Mouse (Mus musculus) embryo, embryonic 11.5 days (tissue): Measurements from ENCODE around the gene Krt7.

Source experiments
- DNase-seq: peaks from one replicate; pipeline ENCODE4 v3.0.0-alpha.2; 2012; ENCODE audit warnings: low read depth, low spot score

The Krt7 gene

DNA sequence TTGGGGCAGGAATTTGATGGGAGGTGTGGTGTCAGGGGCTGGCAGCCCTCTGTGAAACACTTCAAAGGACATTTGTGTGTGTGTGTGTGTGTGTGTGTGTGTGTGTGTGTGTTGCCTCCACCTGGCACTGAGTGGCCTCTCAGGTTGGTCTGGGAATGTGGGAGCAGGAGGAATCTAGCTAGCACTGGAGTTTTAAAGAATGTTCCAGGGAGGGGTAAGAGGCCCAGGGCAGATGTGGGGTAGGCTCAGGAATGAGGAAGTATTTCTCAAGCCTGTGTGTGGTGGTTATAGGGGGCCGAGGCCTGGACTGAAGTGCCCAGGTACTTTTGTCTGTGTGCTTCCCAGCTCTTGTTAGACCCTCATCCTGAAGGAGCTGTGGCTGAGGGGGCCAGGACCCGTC, at the start of gene Krt7:
Krt7 (plus strand) TSS at position 269 of the 400 bp plus-strand sequence.
- DNase-seq, result no peak

DNA sequence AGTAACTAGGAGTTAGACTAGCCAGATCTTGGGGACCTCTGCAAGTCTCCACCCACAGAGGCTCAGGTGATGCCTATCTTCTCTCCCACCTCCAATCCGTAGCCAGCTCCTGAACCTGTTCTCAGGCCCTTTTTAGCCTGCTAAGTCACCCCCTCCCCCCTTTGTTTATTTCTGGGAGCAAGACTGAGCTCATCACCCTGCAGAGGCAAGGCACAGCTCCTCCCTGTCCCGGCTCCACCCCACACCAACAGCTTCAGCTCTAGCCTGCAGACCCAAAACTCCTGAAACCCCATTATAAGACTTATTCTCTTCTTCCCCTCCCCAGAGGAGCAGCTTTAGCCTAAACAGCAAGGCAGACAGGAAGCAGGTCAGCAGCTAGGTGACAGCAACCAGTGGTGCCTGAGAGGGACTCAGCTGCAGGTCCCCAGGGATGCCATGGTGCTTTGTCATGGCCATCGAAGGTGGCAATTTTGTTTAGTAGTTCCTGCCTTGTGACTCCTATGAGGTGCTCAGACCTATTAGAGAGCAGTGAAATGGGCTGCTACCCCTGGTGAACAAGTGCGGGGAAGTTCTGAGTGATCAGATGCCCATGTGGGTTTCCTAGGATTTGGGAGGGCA, 48.3 kb upstream of the Krt7 start:
- DNase-seq, result no peak

- no peak for DNase-seq
These were observed 46.9 kb upstream of the Krt7 start for GRCm38 (mm10) chr15:101363933-101364332.

- no peak for DNase-seq
These were observed 46.4 kb upstream of the Krt7 start for GRCm38 (mm10) chr15:101364425-101364824.

DNA sequence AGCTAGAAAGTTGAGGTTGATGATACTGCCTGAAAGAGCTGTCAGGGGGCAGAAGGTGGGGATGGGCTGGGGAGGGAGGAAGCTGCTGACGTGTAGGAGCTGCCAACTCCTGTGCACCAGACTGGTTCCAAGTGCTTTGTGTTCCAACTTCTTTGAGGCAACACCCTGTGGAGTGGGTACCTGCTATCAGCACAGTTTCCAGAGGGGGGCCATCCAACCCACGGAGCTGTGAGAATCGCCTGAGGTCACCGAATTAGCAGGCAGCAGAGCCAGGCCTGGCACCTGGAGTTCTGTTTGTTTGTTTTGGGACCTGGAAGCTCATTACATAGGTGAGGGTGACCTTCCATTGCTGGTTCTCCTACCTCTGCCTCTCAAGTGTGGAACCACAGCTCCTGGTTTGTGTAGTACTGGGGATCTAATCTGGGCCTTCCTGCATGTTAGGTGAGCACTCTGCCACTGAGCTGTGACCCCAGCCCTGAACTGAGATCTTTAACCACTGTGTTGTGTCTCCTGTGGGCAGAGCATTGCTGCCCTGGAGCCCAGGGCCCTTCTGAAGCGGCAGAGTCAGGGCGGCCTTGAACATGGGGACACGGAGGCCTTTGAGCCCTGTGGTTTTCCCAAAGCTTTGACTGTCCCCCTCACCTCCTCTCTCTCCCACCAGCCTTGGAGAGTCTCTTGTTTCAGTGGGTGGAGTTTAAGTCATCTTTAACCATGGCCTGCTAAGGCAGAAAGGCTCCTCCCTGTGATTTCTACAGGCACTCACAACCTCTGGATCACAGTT, 45.8 kb upstream of the Krt7 start:
- DNase-seq, result no peak

GRCm38 (mm10) chr15:101365721-101366120, 45.1 kb upstream of the Krt7 start:
- no peak for DNase-seq

DNA sequence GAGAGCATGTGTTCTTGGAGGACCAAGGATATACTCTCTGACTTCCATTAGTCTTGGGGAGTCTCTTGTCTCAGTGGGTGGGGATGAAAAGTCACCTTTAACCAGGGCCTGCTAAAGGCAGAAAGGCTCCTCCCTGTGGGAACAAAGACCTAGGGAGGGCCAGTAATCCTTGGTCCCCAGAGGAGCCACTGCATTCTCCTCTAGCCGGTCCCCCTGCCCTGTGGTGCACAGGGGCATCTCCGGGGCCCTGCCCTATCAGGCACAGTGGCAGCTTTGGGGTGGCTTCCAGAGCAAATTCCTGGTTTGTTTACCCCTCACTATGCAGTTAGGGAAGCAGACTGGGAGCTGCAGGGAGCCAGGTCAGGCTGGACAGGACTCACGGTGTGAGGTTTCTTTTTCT, 44.4 kb upstream of the Krt7 start:
- no peak for DNase-seq

DNA sequence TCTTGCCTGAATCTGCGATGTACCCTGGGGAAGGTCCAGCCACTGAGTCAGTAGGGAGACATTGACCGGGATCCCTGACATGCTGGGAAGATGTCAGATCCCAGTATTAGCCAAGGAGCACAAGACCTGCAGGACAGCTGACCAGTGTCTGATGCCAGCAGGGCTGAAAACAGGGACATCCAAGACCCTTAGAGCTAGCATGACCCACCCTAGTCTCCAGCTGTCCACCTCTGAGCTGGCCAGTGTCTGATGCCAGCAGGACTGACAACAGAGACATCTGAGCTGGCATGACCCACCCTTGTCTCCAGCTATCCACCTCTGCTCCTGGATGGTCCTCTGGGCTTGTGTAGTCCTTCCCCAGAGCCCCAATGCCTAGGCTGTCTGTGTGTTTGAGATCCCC, 43.9 kb upstream of the Krt7 start:
- DNase-seq, result no peak

DNA sequence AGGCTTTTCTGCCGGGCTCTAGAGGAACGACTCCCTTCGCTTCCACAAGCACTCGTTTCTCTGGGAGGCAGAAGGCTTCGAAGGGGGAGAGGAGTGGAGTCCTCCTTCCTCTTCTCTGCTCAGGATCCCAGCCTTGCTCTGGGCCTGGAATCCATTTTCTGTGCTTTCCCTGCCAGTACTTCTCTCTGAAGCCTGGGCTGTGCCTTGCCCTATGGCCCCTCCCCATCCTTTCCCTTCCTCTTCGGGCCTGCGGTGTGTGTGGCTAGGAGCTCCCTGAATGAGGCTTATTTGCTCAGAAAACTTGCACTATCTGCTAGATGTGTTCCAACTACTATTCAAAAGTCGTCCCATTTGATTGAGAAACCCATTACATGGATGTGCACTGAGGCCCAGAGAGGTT, 43.3 kb upstream of the Krt7 start:
- no peak for DNase-seq

GRCm38 (mm10) chr15:101368015-101368414, 42.8 kb upstream of the Krt7 start:
- DNase-seq, result no peak

DNA sequence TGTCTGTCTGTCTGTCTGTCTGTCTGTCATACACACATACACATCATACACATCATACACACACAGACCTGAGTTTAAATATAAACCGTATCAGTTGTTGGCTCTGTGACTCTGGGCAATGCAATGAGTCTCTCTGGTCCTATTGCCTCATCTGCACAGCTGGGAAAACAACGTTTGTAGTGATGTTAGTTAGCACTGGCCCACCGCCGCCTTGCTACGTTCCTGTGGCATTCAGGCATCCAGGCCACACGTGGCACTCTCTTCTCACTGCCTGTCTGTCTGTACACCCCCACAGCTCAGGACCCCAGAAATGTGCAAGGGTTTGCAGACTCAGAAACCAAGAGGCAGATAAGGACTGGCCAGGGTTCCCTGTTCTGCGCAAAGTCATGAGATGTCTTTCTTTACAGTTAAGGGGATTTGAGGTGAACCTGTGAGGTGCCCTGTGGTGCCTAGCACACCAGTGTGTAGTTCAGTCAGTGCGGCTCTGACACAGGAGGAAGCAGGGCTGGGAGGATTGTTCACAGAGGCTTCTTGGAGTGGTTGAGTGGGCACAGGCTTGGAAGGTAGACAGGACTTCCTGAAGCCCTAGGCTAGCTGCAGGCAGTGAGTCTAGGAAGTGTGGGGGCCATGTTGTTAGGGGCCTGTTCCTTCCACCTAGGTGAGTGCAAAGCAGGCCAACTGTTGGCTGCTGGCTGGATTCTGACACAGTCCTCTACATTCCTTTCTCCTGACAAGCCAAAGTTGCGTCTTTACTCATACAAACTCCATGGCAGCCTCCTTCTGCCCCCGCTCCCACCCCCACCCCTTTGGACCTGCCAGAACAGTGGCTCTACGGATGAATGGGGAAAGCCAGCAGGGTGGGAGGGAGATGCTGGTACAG, 42.1 kb upstream of the Krt7 start:
- no peak for DNase-seq

- no peak for DNase-seq
These were observed 41.3 kb upstream of the Krt7 start for GRCm38 (mm10) chr15:101369382-101370100.

- DNase-seq, result no peak
These were observed 40.5 kb upstream of the Krt7 start, which contains the start of gene Krt80 for GRCm38 (mm10) chr15:101370101-101370911. Gene Krt80, minus strand, starts transcription at chr15:101370162.

DNA sequence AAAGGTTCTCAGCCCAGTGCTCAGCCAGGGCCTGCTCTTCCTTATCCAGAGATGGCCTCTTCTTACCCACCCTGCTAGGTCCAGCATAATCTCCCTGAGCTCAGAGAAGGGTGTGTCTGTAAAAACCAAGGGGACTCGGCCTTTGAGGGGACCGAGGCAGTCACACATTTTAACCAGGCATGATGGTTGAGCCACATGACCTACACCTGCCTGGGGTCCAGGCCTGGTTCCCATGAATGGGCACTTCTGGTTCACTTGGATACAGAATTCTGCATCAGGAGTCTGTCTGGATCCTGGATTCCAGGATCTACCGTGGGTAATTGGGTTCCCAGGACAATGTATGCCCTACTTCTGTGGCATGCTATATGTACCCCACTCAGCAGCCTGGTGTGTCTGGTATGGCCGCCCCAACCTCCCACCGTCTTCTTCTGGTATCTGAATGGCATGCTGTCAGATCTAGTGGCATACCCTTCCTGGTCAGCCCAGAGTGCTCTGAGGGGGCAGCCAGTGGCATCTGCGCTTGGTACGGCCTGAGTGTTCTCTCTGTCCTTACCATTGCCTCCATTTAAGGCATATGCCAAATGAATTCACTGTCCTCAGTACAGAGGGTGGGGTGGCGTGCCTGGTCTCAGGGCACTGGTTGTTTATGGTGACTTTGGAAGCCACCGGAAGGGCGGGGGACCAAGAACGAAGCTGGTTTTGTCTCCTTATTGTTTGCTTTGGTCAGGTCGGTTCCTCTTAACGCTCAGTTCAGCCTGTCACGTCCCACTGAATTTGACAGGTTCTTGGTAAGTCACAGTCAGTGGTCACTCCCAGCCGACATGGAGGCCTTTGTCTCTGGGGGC, 39.5 kb upstream of the Krt7 start:
- no peak for DNase-seq

DNA sequence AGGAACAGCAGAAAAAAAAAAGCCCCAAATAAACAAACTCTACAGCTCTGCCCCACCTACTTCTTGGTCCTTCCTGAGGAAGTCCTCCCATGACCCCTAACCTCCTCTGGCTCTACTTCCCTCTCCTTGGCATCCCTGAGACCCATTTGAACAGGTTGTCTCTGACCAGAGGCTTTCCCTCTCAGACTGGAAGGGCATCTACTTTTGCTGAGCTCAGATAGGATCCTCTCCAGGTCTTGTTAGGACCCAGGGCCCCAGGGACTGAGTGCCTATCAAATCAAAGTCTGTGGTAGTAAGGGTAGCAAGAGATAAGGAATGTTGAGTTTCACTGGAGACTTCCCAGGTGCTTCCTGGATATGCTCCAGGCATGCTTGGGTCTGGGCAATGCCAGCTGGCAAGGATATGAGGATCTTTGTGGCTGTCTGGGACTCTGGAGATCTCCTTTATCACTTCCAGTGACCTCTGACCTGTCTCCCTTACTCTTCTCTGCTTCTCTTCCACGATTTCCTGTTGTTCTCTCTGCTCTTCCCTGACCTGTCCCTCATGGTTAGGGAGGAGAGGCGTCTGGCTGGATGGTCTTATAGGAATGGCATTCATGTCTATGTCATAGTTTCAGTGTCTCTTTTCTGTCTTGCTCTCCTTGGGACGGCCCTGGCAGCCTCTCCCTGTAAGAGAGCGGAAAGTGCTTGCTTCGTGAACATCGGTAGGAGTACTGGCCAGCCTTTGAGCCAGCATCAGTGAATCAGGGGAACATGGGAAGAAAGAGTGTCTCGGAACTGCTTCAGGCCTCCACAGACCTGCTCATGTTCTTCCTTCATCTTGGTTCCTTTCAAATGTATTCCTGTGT, 38.5 kb upstream of the Krt7 start:
- no peak for DNase-seq

- DNase-seq, result no peak
These were observed 37.5 kb upstream of the Krt7 start for GRCm38 (mm10) chr15:101373286-101373898.

DNA sequence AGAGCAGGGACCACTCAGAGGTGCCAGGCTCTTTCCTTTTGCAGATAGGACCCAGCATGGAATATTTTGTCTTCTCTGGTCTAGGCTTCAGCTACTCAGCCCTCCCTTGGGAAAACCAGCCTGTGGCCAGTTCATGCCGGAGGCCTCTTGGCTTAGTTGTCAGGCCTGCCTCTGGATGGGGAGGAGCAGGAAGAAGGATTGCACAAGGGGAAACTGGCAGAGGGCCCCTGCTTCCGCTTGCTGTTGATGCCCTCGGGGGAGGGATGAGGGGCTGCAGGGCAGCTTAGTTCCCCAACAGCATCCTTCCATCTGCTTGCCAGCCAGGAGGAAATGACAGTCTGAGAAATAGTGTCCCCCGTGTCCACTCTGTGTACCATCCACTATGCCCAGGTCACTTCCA, 36.0 kb upstream of the Krt7 start:
- no peak for DNase-seq

GRCm38 (mm10) chr15:101375956-101376775, 34.7 kb upstream of the Krt7 start:
- DNase-seq, result no peak
